In the genomic region with DNA sequence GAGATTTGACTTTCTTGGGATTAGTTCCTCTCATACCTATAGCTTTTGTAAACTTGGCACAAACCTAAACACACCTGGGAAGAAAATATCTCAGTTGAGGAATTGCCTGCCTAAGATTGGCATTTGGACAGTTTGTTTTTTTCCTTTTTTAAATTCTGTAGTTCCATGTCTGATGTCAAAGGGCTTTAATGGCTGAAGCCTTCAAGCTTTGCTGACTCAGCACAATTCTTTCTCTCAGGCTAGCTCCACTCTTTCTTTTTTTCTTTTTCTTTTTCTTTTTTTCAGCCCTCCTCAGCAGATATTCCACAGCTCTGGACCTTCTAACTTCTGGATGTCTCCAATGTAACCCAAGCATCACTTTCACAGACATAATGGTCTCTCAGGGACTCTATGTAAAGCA, we compare ENCODE assay signal across 31 mouse cellular contexts.
"Had no signal": no experiment of that assay in that cellular context is flagged by ENCODE, and none has a peak within 500 bp of the region (broad histone marks: within the 10 kb centered on the region; RNA-seq: fewer than 3 reads in every experiment).

No protein-coding gene starts in this region.

- H3K4me1 ChIP-seq: heart, embryonic 12.5 days; heart, embryonic 13.5 days; heart, embryonic 15.5 days; hindbrain, embryonic 10.5 days; hindbrain, embryonic 12.5 days; hindbrain, embryonic 13.5 days; hindbrain, embryonic 15.5 days; intestine, embryonic 15.5 days; kidney, embryonic 15.5 days had no signal

- H3K27me3 ChIP-seq: heart, embryonic 12.5 days; heart, embryonic 13.5 days; heart, embryonic 15.5 days; hindbrain, embryonic 12.5 days; hindbrain, embryonic 13.5 days; hindbrain, embryonic 15.5 days; intestine, embryonic 15.5 days; kidney, embryonic 15.5 days had no signal

- H3K9ac ChIP-seq: heart, embryonic 12.5 days; heart, embryonic 13.5 days; heart, embryonic 15.5 days; hindbrain, embryonic 12.5 days; hindbrain, embryonic 13.5 days; hindbrain, embryonic 14.5 days; hindbrain, embryonic 15.5 days; intestine, embryonic 15.5 days; kidney, embryonic 15.5 days had no signal

- H3K36me3 ChIP-seq: heart, embryonic 12.5 days; heart, embryonic 13.5 days; heart, embryonic 15.5 days; hindbrain, embryonic 10.5 days; hindbrain, embryonic 12.5 days; hindbrain, embryonic 13.5 days; hindbrain, embryonic 15.5 days; intestine, embryonic 15.5 days; kidney, embryonic 15.5 days had no signal

- H3K4me3 ChIP-seq: heart, embryonic 12.5 days; heart, embryonic 13.5 days; heart, embryonic 15.5 days; hindbrain, embryonic 10.5 days; hindbrain, embryonic 12.5 days; hindbrain, embryonic 13.5 days; hindbrain, embryonic 15.5 days; intestine, embryonic 15.5 days; kidney, embryonic 15.5 days; layer of hippocampus, adult 2 months; left cerebral cortex, adult 2 months had no signal

- H3K9me3 ChIP-seq: heart, embryonic 12.5 days; heart, embryonic 13.5 days; heart, embryonic 15.5 days; hindbrain, embryonic 10.5 days; hindbrain, embryonic 12.5 days; hindbrain, embryonic 13.5 days; hindbrain, embryonic 15.5 days; intestine, embryonic 15.5 days; kidney, embryonic 15.5 days had no signal

- H3K4me2 ChIP-seq: heart, embryonic 11.5 days; heart, embryonic 12.5 days; heart, embryonic 13.5 days; heart, embryonic 15.5 days; hindbrain, embryonic 12.5 days; hindbrain, embryonic 13.5 days; hindbrain, embryonic 14.5 days; hindbrain, embryonic 15.5 days; intestine, embryonic 15.5 days; kidney, embryonic 15.5 days had no signal

- DNase-seq: heart, postnatal 10 days; heart, postnatal 14 days; heart, postnatal 36 days; heart, postnatal 4 days; kidney, adult 11 months; kidney, adult 18-20 months; kidney, adult 2 months; kidney, adult 8-10 months; kidney, adult 9 months; kidney, postnatal 10 days; kidney, postnatal 14 days; kidney, postnatal 25 days; kidney, postnatal 36 days; kidney, postnatal 4 days; layer of hippocampus, adult 9-11 months; layer of hippocampus, postnatal 36 days had no signal

- H3K27ac ChIP-seq: heart, embryonic 13.5 days; heart, embryonic 15.5 days; hindbrain, embryonic 10.5 days; hindbrain, embryonic 12.5 days; hindbrain, embryonic 13.5 days; hindbrain, embryonic 14.5 days; hindbrain, embryonic 15.5 days; hindbrain, postnatal 0 days; intestine, embryonic 15.5 days; kidney, embryonic 15.5 days; kidney, postnatal 0 days; layer of hippocampus, adult 2 months; left cerebral cortex, adult 2 months had no signal
